Mouse (Mus musculus) frontal cortex, postnatal 25 days (tissue): Measurements from ENCODE around the gene Cenpb.

Source experiments
- DNase-seq, 2 experiments: peaks; one replicate each; pipeline ENCODE4 v3.0.0; 2022; ENCODE audit warnings: low spot score in 2 of 2

Gene Cenpb

DNA sequence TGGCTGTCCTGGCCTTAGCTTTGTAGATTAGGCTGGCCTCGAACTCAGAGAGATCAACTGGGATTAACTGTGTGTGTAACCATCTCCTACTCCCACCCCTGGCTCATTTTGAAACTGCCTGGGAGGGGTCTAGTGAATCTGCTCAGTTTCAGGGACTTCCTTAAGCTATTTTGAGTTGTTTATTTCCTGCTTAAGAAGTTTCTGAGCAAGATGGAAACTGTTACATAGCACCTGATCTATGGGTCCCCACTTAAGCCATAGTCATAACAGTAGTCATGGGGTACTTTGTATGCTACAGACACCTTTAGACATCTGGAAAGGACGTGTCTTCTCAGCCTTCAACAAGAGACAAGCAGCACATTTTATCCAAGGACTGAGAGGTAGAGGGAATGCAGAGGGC is 20.8 kb upstream of the Cenpb start:
- no peak for DNase-seq

DNA sequence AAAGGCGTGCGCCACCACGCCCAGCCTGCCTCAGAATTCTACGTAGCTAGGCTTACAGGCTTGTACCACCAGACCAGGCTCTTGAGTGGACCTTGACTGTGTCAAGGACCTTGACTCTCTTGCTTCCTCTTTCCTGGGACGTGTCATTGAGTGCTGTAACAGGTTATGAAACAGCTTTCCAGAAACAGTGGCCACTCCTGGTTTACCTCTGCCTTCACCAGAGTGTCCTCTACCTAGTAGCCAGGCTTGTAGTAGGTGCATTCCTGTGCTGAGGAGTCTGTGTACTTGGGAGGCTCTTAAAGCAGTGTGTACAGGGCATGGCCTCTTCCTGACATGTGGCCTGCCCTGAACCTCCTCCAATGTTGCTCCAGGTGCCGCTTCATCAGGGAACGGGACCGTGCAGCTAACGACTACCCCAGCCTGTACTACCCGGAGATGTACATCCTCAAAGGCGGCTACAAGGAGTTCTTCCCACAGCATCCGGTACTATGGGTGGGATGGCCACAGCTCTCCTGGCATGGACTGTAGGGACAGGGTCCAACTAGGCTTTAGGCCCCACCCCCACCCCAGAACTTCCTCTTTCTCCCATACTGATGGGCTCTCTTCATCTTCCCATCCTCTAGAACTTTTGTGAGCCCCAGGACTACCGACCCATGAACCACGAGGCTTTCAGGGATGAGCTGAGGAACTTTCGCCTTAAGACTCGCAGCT is 16.9 kb upstream of the Cenpb start:
- DNase-seq, result no peak

DNA sequence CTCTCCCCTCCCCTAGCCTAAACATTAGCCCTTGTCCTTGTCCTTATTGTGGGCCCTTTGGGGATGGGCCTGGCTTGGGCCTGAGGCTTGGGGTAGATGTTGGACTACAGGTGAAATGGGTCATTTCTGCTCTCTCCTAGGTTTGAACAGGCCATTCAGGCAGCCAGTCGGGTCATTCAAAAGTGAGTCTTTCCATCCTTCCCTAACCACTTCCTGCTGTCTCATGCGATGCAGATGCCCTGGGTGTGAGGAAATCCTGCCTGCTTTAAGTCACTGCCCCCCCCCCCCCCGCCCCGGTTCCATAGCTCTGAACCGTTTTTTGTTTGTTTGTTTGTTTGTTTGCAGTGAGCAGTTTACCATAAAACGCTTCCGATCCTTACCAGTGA is 11.1 kb upstream of the Cenpb start:
- no peak for DNase-seq

DNA sequence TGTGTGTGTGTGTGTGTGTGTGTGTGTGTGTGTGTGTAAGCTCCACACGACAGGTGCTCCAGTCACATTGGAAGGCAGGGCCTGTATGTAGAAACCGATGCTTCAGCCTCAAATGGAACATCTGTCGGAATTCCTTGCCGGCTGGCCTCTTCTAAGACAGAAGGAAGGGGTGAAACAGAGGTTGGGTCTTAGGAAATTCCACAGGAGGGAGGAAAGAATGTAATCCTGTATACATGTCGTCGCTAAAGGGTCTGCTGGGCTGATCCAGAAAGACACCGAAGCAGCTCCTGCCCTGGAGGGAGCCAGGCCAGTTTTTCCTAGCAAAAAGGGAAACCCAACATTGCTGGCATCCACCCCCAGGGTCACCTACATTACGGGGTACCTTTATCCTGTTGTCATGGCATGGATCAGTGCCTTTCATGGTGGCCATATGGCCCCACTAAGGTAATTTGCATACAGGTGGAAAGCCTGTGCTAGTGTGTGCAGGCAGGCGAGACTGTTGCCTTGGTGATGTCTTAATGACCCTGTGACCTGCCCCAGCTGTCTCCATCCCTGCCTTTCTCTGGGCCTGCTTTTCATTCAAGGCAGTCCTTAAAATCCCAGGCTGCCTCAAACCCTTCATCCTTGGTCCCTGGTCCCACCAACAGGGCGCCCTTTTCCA is 10.6 kb upstream of the Cenpb start:
- DNase-seq, result no peak

DNA sequence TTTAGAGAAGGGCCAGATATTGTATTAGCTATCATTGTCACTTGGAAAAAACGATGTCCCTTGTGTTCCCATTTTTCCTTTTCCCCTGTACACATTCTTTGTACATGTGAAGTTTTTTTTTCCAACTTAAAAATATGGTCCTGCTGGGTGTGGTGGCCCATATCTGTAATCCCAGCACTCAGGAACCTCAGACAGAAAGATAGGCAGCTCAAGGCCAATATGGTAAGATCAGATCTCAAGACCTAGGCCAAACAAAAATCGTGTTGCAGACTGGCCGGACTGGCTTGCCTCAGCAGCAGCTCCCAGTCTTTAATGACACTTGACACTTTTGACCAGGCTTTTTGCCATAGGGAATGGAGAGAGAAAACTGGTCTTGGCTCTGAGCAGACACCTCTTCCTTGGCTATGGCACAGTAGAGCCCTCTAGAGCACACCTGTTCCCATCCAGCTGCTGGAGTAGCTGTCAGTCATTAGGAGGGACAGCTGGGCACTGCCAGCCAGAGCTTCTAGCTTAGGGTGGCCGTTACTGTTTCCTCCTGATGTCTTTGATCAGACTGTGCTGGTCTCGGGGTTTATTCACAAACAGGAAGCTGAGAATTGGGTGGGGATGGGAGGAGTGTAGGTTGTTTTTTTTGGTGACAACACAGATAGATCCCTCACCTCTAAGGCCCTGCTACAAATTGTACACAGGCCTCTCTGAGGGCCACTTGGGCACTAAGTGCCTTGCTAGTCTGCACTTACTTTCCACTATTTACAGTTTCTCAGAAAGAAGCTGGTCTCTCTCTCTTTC is 9.8 kb upstream of the Cenpb start:
- DNase-seq, result no peak

DNA sequence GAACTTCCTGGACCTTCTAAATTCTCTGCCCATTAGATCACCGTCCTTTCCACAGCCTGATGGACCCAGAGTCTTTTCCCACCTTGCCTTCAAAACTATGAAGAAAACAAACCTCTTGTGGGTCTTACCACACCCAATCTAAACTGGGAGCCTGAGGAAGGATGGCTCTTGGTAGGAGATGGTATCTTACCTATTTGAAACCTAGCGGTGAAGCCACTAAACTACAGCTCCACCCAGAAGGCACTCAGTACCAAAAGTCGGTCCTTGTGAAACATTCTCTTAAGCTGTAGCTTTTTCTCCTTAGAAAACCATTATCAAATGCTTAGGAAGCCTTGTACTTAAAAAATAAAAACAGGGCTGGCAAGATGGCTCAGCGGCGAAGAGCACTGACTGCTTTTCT is 8.4 kb upstream of the Cenpb start:
- DNase-seq, result no peak

DNA sequence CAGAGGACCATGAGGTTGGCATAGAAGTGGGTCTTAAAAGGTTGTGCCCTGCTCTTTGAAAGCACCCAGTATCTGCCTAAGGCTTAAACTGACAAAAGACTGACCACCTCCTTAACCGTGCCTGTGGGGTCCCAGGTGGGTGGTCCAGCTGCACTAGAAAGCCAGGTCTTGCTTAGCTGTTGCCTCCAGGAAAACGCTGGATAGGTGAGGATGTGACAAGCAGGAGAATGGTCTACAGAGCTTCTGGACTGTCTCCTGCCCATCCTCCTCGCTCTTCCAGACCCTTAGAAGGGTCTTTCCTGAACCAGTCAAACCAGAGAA is 7.7 kb upstream of the Cenpb start:
- DNase-seq, result no peak

DNA sequence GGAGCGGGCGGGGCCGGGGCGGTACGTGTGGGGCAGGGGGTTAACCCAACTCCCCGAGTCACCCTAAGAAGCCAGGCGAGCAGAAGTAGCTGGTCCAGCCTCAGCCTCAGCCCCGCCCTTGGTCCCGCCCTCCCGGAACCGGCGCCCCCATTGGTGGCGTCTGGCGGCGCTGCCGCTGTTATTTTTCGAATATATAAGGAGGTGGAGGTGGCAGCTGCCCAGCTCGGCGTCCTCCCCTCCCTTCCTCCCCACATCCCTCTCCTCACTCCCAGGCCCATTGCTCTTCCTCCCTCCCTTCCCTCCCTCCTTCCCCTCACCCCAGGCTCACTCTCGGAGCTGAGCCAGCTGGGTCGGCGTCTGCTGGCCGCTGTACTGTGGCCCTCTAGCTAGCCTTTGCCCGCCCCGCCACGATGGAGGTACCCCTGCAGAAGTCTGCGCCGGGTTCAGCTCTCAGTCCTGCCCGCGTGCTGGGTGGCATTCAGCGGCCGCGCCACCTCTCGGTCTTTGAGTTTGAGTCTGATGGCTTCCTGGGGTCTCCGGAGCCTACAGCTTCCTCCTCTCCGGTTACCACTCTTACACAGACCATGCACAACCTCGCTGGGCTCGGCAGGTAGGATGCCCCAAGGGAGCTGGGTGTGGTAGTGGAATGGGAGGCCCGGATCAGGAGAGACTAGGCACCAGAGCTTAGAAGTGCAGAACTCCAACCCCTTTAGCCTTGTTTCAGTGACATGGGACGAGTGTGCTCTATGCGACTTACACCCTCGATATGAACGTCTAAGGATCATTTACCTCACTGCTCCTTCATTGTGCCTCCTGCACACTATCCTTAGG is 7.1 kb upstream of the Cenpb start, which contains the start of the genes Cdc25b and Spef1:
Gene Cdc25b (plus strand): TSS at position 179 of the 831 bp plus-strand sequence.
Gene Spef1 (minus strand): TSS at position 512 of the 831 bp plus-strand sequence.
- DNase-seq, result peak; percentile 48 to 54

DNA sequence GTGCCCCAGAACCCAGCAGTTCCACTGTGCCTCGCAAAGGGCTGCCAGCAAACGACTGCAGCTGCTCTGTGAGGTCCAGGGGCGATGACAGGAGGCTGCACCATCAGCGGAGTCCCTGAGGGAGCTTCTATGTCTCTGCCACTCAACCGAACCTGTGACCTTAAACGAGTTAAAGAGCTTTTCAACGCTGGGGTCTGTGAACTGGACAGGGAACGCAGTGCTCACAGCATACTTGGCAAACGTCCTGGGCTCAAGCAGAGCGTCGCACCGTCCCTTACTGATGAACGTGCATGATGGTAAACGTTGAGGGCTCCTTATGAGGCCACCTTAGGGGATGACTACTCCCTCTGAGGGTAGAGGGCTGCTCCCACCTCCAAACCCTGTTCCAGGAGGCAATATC is 6.5 kb upstream of the Cenpb start:
- no peak for DNase-seq

DNA sequence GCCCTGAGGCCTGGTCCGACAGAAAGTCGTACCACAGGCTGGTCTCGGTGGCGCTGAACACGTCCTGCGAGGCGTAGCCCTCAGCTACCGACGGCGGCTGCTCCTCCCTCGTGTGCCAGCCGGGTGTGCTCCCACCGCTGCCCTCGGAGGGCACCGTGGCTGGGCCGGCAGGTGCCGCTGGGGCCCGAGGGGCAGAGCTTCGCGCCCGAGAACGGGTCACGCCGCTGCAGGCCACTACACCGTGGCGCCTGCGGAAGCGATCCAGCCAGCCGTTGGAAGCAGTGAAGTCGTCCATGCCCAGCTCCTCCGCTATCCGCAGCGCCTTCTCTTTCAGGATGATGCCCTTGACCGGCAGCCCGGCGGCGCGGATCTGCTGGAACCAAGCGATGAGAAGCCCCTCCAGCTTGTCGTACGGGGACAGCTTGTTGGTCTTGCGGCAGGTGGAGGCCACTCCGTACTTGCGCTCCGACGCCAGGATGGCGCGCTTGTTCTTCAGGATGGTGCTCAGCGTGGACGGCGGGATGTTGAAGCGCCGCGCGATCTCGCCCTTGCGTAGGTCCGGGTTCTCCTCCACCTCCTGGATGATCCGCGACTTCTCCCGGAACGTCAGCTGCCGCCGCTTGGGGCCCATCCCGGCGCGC is 501 bp downstream of the Cenpb start:
- DNase-seq, result peak; percentile 34 to 43

DNA sequence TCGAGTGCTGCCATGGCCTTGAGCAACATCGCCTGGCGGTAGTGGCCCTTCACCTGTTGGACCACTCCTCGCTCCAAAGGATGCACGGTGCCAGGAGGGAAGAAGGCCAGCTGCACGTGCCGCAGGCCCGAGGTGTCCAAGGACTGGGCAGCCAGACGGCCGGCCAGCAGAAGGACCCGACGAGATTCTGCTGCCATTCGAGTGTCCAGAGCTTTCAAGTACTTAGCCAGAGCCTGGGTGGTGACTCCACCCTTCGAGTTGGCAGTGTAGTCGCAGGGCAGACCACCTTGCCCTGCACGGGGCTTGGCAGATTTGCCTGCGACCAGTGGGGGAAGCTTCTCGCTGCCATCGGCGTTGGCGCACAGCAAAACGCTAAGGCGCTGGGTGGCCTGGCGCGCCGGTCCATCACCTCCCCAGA is 1.0 kb downstream of the Cenpb start:
- no peak for DNase-seq

DNA sequence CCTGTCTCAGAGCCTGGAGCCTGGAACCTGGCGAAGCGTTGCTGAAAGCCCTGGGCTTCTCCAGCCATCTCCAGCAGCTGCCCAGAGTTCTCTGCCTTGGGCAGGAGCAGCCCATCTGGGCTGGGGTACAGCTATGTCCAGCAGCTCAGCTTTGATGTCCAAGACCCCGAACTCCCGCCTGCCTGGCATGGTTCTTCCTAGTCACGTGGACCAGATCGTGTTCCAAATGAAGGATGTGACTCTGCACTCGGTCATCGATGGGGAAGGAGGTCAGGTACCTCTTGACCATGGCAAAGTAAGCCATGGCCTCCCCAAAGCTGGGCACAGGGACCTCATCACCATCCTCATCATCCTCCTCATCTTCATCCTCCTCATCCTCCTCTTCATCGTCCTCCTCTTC is 1.9 kb downstream of the Cenpb start:
- no peak for DNase-seq

DNA sequence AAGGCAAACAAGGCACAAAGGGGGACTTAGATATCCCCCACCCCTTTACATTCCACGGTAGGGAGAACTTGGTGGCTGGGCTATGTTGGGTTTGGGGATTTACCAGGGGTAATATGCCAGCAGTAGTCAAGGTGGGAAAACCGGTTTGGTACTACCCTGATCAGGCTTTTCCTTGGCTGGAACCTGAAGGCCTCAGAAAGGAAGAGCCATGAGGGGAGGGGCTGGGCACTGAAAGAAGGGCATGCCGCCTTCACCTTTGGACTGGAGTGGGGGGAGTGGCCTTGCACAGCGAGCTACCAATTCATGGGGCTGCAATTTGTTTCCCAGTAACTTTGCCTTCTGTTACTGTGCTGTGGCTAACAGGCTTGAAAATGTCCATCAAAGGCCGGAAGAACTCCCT is 3.4 kb downstream of the Cenpb start:
- DNase-seq, result no peak

DNA sequence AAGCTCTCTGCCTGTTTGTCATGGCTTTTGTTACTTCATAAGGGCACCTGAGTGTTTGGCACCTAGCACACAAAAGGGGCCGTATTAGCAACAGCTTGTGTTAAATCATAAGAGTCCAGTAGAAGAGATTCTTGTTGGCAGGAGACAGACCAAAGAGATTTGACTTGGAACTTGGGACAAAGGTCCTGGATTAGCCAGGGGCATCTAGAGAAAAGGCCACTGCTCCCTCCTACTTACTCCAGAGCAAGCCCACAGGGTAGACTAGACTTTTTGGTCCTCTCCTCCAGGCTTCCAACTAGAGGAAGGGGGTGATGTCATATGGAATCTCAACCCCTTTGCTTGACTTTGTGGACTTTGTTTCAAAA is 3.9 kb downstream of the Cenpb start:
- no peak for DNase-seq

DNA sequence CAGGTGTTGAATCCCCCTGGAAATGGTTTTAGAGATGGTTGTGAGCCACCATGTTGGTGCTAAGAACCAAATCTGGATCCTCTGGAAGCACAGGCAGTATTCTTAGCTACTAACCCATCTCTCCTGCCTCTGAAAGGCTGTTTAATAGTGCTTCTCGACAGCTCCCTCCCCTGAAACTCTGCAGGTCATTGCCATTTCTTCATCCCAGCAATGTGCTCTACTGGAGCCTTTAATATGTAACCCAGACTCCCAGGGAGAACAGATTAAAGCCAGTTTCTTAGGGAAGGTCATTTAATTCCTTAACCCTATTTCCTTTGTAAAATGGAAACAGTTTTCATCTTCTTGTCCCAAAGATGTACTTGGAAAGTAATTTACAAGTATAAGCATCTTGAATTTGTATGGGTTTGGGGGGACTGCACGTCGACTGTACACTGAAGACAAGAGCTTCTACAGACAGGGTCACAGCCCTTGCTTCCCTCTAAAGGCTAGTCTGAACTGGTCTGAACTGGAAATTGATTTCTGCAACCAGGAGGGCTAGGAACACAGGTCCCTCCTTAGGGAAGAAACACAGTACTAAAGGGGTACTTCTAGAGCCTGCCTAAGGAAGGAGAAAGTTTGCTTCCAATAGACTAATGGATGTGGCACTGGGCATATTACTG is 4.5 kb downstream of the Cenpb start:
- DNase-seq, result no peak

DNA sequence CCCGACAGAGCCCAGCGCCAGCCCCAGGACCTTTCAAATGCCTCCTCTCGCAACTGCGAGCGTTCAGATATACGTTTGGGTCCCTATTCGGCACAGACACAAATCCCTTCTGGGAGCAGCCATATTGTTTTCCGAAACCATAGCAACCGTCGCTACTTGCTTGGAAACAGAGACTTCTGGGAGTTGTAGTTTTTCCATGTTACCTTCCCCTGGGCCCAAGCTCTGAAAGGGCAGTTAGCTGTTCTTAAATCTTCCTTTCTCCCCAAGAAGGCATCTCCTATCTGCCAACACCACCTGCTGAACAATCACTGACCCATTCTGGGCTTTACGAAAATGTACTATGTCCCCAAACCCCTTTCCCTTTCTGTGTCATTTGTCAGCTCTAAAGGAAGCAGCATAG is 5.2 kb downstream of the Cenpb start:
- DNase-seq, result peak; percentile 28 to 44

DNA sequence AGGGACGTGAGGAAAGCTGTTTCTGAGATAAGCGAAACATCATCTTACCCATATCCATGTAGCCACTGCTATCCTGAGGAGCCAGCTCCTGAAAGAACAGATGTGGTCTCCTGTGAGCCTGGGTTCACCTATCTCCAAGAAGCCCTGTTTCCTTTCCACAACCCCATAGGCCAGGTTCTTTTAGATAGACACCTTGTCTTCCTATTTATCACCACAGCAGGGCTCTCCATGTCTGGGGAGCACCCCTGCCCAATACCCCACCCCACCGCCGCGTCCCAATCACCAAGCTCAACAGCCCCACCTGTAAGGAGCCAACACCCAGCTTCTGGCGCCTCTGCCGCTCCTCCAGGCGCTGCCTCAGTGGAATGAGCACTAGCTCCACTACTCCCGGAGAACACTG is 7.5 kb downstream of the Cenpb start:
- no peak for DNase-seq

DNA sequence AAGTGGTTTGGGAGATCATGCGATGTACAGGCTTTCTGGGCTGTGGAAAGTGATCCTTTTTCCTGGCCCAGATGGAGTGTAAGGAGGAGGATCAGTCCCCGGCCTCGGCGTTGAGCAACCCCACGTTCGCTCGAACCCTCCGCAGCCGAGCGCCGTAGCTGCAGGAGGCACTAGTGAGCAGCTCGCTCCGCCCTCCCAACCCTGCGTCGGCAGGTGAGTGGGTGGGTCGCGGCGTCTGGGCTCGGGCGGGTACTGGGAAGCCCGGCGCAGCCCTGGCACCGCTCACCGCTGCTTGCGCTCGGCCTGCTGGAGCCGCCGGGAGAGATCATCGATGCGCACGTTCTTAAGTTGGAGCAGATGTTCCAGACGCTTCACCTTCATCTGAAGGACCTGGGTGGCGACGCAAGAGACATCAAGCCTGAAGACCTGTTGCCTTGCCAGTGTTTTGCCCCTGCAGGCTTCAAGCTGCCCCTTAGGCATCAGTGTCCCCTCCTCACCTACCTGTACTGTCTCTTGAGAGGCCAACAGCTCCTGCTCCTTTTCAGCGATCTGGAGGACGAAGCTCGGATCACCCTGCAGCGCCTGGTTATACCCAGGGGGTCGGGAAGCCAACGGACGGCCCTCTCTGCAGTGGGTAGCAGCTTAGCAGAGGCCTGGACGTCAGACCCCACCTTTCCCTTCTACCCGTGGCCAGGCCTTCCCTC is 8.3 kb downstream of the Cenpb start:
- peak; percentile 46 to 63 for DNase-seq

DNA sequence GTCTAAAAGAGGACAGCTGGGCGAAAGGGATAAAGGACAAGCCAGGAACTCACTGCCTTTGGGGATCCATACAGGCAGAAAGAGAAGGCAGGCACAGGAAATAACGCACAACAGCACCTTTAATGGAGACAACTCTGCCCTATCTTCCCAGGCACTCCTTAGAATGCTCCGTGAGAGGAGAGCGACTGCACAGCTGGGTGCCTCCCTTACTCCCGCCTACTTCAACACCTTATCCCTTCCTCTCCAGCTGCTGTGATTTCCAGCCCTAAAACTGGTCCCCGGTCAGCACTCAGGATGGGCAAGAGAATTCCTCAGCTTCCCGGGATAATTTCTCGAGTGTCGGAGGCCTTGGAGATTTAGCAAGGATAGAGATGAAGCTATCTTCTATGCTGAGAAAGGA is 8.9 kb downstream of the Cenpb start:
- DNase-seq, result no peak

DNA sequence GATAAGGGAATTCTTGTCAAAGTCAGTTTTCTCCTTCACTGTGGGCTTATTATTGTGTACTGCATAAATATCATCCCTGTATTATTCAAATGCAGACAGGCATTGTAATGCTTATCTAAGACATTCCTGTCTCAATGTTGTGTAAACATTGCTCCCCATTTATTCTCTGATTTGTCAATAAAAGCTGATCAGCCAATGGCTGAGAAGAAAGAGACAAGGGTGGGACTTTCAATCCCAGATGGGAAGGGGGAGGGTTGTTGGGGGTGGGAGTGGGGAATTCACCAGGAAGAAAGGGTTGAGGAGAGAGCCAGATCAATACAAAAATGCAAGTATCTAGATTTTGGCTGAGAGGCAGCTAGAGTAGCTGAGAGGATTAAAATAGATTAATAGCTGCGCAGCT is 11.0 kb downstream of the Cenpb start:
- no peak for DNase-seq
